25 mouse cellular contexts compared by ENCODE assay signal in the genomic region with DNA sequence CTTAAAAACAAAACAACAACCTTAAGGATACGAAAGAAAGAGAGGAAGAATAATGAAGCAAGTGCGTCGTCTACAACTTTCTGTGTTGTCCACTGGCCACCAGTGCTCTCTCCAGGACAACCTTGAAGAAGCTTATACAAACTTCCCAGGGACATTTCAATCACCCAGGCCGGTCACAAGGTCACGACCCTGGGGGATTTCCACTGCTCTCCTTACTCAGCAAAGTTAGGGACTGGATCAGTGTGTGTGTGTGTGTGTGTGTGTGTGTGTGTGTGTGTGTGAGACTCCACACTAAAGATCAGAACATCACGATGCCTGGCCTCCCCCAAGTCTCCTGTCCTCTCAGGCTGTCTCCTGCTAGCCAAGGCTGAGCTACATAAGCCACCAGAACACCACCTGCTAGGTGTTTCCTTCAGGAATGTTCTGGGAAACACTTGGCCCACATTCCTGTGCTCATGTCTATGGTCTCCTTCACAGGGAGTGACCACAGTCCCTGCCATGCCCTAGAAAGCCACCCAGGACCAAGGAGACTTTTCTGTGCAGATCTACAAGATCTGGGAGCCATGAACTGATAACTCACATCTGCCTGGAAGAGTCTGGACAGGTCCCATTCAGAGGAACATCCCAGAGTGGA. TPM values are rescaled to one million over a fixed set of nuclear protein-coding genes. Genes with fewer than 3 reads are reported as not detected.
A peak's percentile ranks its signal among the peaks of the same experiment; 100 is the strongest.
DNase-seq lines count a peak whose midpoint lies in the region; ATAC-seq and TF ChIP-seq lines count a peak whose summit lies in the region.
"Had no signal": no experiment of that assay in that cellular context is flagged by ENCODE, and none has a peak within 500 bp of the region (broad histone marks: within the 10 kb centered on the region; RNA-seq: fewer than 3 reads in every experiment).

No protein-coding gene starts in this region.

- peak; percentile 49 to 86 for DNase-seq in adrenal gland, adult (ENCODE audit: inconsistent age in 2 of 2, low spot score in 1 of 2)
- DNase-seq in adrenal gland, postnatal 4 days (ENCODE audit: low spot score in 2 of 2): no peak
- peak; percentile 67 for DNase-seq in adrenal gland, adult 2 months
- DNase-seq in adrenal gland, postnatal 14 days: peak; percentile 69
- no peak for DNase-seq in layer of hippocampus, postnatal 10 days (ENCODE audit: low spot score in 2 of 2)
- no peak for DNase-seq in midbrain, postnatal 0 days (ENCODE audit: low spot score)
- DNase-seq in right cerebral cortex, postnatal 36 days (ENCODE audit: low spot score in 2 of 2): no peak
- DNase-seq: cerebellum, adult 11 months; cerebellum, adult 2 months; cerebellum, adult 9-11 months; cerebellum, postnatal 25 days; embryo, embryonic 11 days; heart, adult 11 months had no signal

- no peak for ATAC-seq in midbrain, postnatal 0 days (ENCODE audit: low FRiP score)
- ATAC-seq: activated CD4-positive, CD25-positive, alpha-beta regulatory T cell, adult 4 months; forebrain, embryonic 15.5 days; intestine, postnatal 0 days had no signal

- H3K27me3 ChIP-seq in ES-Bruce4 (ENCODE audit: control insufficient read depth, insufficient read depth, low read length, poor library complexity, severe bottlenecking): no peaks in the 10 kb centered on the region
- H3K27me3 ChIP-seq in midbrain, postnatal 0 days (ENCODE audit: insufficient read depth, low read length): no peaks in the 10 kb centered on the region
- H3K27me3 ChIP-seq: embryonic facial prominence, embryonic 13.5 days; forebrain, embryonic 15.5 days; hindbrain, embryonic 12.5 days; hindbrain, embryonic 15.5 days had no signal

- TF ChIP-seq CTCF in ES-Bruce4 (IDR thresholded peaks at IDR 0.05; ENCODE audit: low read depth, low read length): no peak
- no peak for TF ChIP-seq CTCF in midbrain, postnatal 0 days (IDR thresholded peaks at IDR 0.05)

- H3K4me2 ChIP-seq in midbrain, postnatal 0 days (ENCODE audit: low read depth, low read length, poor library complexity, severe bottlenecking): no peak overlapping the region
- H3K4me2 ChIP-seq: embryonic facial prominence, embryonic 13.5 days; forebrain, embryonic 12.5 days; forebrain, embryonic 15.5 days; heart, embryonic 11.5 days; hindbrain, embryonic 12.5 days; hindbrain, embryonic 15.5 days had no signal

- H3K4me3 ChIP-seq in ES-Bruce4 (ENCODE audit: low read depth, low read length): no peak overlapping the region
- H3K4me3 ChIP-seq in midbrain, postnatal 0 days (ENCODE audit: low read depth, low read length): no peak overlapping the region
- H3K4me3 ChIP-seq: embryonic facial prominence, embryonic 10.5 days; embryonic facial prominence, embryonic 13.5 days; erythroblast, embryonic 14.5 days; forebrain, embryonic 12.5 days; forebrain, embryonic 15.5 days; hindbrain, embryonic 12.5 days; hindbrain, embryonic 15.5 days had no signal

- no peaks in the 10 kb centered on the region for H3K9me3 ChIP-seq in ES-Bruce4 (replicated peaks; ENCODE audit: control insufficient read depth, insufficient read depth, low read length, poor library complexity, severe bottlenecking)
- H3K9me3 ChIP-seq in midbrain, postnatal 0 days (ENCODE audit: low read length): no peaks in the 10 kb centered on the region
- H3K9me3 ChIP-seq: embryonic facial prominence, embryonic 10.5 days; embryonic facial prominence, embryonic 13.5 days; forebrain, embryonic 12.5 days; forebrain, embryonic 15.5 days; hindbrain, embryonic 12.5 days; hindbrain, embryonic 15.5 days had no signal

- H3K27ac ChIP-seq in ES-Bruce4 (ENCODE audit: insufficient read depth, low read length): no peak overlapping the region
- H3K27ac ChIP-seq in midbrain, postnatal 0 days (ENCODE audit: low read depth, low read length): no peak overlapping the region
- H3K27ac ChIP-seq: embryonic facial prominence, embryonic 10.5 days; embryonic facial prominence, embryonic 13.5 days; forebrain, embryonic 12.5 days; forebrain, embryonic 15.5 days; hindbrain, embryonic 12.5 days; hindbrain, embryonic 15.5 days had no signal

- WGBS in midbrain, postnatal 0 days: 84% methylated on average over 6 of the region's 6 CpGs

- no peak for TF ChIP-seq POLR2A in ES-Bruce4 (IDR thresholded peaks at IDR 0.05; ENCODE audit: insufficient read depth, low read length)

- H3K9ac ChIP-seq in ES-Bruce4 (ENCODE audit: low read depth, poor library complexity, severe bottlenecking): no peak overlapping the region
- H3K9ac ChIP-seq in midbrain, postnatal 0 days (replicated peaks; ENCODE audit: low read length, poor library complexity, severe bottlenecking): no peak overlapping the region
- H3K9ac ChIP-seq: embryonic facial prominence, embryonic 13.5 days; forebrain, embryonic 12.5 days; forebrain, embryonic 15.5 days; hindbrain, embryonic 12.5 days; hindbrain, embryonic 15.5 days had no signal

- H3K4me1 ChIP-seq in ES-Bruce4 (ENCODE audit: control insufficient read depth, insufficient read depth, low read length): peaks cover 18% of the 10 kb centered on the region
- H3K4me1 ChIP-seq in midbrain, postnatal 0 days (ENCODE audit: insufficient read depth, low read length): peaks cover 8% of the 10 kb centered on the region; the same call in 1 of the 2 replicates

- TF ChIP-seq EP300 in ES-Bruce4 (IDR thresholded peaks at IDR 0.05; ENCODE audit: insufficient read depth, low read depth, low read length): 0 out of 2 replicates have a peak, but pooled peaks have one; percentile 16

- H3K36me3 ChIP-seq in ES-Bruce4 (ENCODE audit: control insufficient read depth, insufficient read depth, low read length, poor library complexity, severe bottlenecking): no peaks in the 10 kb centered on the region
- no peaks in the 10 kb centered on the region for H3K36me3 ChIP-seq in midbrain, postnatal 0 days (ENCODE audit: insufficient read depth, low read length)
- H3K36me3 ChIP-seq: embryonic facial prominence, embryonic 10.5 days; embryonic facial prominence, embryonic 13.5 days; forebrain, embryonic 12.5 days; forebrain, embryonic 15.5 days; hindbrain, embryonic 12.5 days; hindbrain, embryonic 15.5 days had no signal

RNA-seq across cellular contexts. Expression of gene Kazn, which starts 3.7 kb away (rescaled TPM):
- total RNA-seq in adrenal gland, postnatal 4 days (2021): 10 to 100 TPM; 40.7 to 42.6 TPM
- polyA plus RNA-seq in ES-Bruce4 (2011; ENCODE audit: insufficient read depth, insufficient read length, low read depth, missing spikeins): 80.2 and 84.3 TPM in 2 replicates
- total RNA-seq in adrenal gland, adult 2 months (2021): 10 to 100 TPM; 19.1 to 22.6 TPM
- 35.2 and 47.4 TPM in 2 replicates for polyA plus RNA-seq in adrenal gland, adult 2 months (2012; rRNA removed)
- total RNA-seq in adrenal gland, postnatal 14 days (2021): 18.2 and 23.8 TPM in 2 replicates
- total RNA-seq in layer of hippocampus, postnatal 10 days (2021): 10 to 100 TPM; 40.3 to 52.8 TPM
- 70.2 and 87.2 TPM in 2 replicates for total RNA-seq in midbrain, postnatal 0 days (2014; rRNA removed)
- 23.6 and 25.6 TPM in 2 replicates for polyA plus RNA-seq in midbrain, postnatal 0 days (2015; fragmentation: Nextera tagmentation; extraction: Ambion mirVana)
- total RNA-seq: MEL had no signal
- polyA plus RNA-seq: activated CD4-positive, CD25-positive, alpha-beta regulatory T cell, adult 4 months had no signal

Comparison
In these comparisons a context has a peak if more than half of its experiments do, and no peak if none do; other contexts are left out.
1. DNase-seq: peak in adrenal gland, adult (2 of 2), adrenal gland, adult 2 months (single experiment) and adrenal gland, postnatal 14 days (single experiment); none in adrenal gland, postnatal 4 days (0 of 2), layer of hippocampus, postnatal 10 days (0 of 2), midbrain, postnatal 0 days (single experiment) and right cerebral cortex, postnatal 36 days (0 of 2).